Mouse (Mus musculus) embryonic fibroblast, embryonic 13.5 days (primary cell): ENCODE data around the gene Patz1.

ENCODE experiments used
- CTCF ChIP-seq: IDR thresholded peaks from 2 replicates; pipeline ENCODE4 v1.5.1; 2011; ENCODE audit warnings: mild to moderate bottlenecking, control low read depth, low read length, moderate library complexity, borderline replicate concordance; ENCODE audit not compliant: insufficient read depth
- POLR2A ChIP-seq: IDR thresholded peaks from 2 replicates; pipeline ENCODE4 v1.6.1; 2011; ENCODE audit warnings: low read depth, mild to moderate bottlenecking, control low read depth, low read length, moderate library complexity

DNA sequence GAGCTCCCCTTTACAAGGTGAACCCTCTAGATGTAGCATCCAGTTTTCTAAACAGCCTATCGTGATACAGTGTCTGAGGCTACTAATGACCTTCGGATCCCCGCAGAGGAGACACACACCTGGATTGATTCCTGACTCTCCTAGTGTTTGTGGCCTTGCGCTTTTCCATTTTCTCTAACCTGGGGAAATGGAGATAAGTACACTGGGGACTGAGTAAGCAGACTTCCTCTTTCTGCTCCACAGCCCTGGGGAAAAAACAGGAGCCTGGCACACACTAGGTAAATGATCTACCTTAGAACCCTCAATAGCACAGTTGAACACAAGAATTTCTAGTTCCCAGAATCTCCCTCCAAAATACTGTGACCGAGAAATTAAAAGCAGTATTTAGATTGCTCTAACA is 753 bp upstream of the Patz1 start:
- TF ChIP-seq CTCF: no peak
- TF ChIP-seq POLR2A: no peak
